In genomic region chr17:29887881-29888826, GRCm38 (mm10) we compare ENCODE assay signal across 8 mouse cellular contexts.
A peak's percentile ranks its signal among the peaks of the same experiment; 100 is the strongest.
DNase-seq lines count a peak whose midpoint lies in the region; ATAC-seq and TF ChIP-seq lines count a peak whose summit lies in the region.

No protein-coding gene starts in this region.

- peak overlapping the region; percentile 56 for H3K4me3 ChIP-seq in embryonic fibroblast, embryonic 13.5 days (ENCODE audit: insufficient read depth, low read length)
- H3K4me3 ChIP-seq in stomach, embryonic 16.5 days (replicated peaks; ENCODE audit: low read length), result peak overlapping the region; percentile 70

- H3K4me1 ChIP-seq in embryonic fibroblast, embryonic 13.5 days (ENCODE audit: control insufficient read depth, insufficient read depth, low read length), result peaks cover 8% of the 10 kb centered on the region; the same call in 1 of the 2 replicates
- H3K4me1 ChIP-seq in stomach, embryonic 16.5 days (ENCODE audit: control insufficient read depth, insufficient read depth, low read length), result peaks cover 51% of the 10 kb centered on the region

- H3K4me2 ChIP-seq in stomach, embryonic 16.5 days (ENCODE audit: low read depth, low read length), result peak overlapping the region; percentile 94

- TF ChIP-seq CTCF in embryonic fibroblast, embryonic 13.5 days (IDR thresholded peaks at IDR 0.05; ENCODE audit: borderline replicate concordance, insufficient read depth, low read length), result no peak

- H3K36me3 ChIP-seq in stomach, embryonic 16.5 days (ENCODE audit: control insufficient read depth, insufficient read depth, low read length), result no peaks in the 10 kb centered on the region

- WGBS in stomach, embryonic 16.5 days, result under 1% methylated on average over 92 of the region's 93 CpGs

- 0 out of 2 replicates have a peak overlapping the region, but pooled peaks have one; percentile 18 for H3K27ac ChIP-seq in embryonic fibroblast, embryonic 13.5 days (ENCODE audit: insufficient read depth, low read length)
- H3K27ac ChIP-seq in stomach, embryonic 16.5 days (ENCODE audit: low read length), result peak overlapping the region; percentile 71

- H3K9me3 ChIP-seq in stomach, embryonic 16.5 days (replicated peaks; ENCODE audit: control insufficient read depth, low read length), result no peaks in the 10 kb centered on the region

- intact Hi-C loops in heart, postnatal 25 days (cut with DNase I), result loop anchor here (5.0 to 10.0 kb wide), 2 partner anchors 219 to 567 kb away; no protein-coding TSS in a partner anchor

- peak overlapping the region; percentile 80 for H3K9ac ChIP-seq in stomach, embryonic 16.5 days (ENCODE audit: low read length)

- no peak; the same call in none of the 2 replicates for TF ChIP-seq POLR2A in embryonic fibroblast, embryonic 13.5 days (IDR thresholded peaks at IDR 0.05; ENCODE audit: low read depth, low read length)

- H3K27me3 ChIP-seq in stomach, embryonic 16.5 days (ENCODE audit: control insufficient read depth, insufficient read depth, low read length), result peaks cover 33% of the 10 kb centered on the region

- ATAC-seq in stomach, embryonic 16.5 days (ENCODE audit: insufficient read depth, low FRiP score), result peak; percentile 45; the same call in 1 of the 2 replicates

- DNase-seq in heart, adult 18-20 months, result peak; percentile 36 to 66
- DNase-seq in heart, adult 11 months, result no peak
- DNase-seq in adrenal gland, postnatal 14 days, result peak; percentile 59
- DNase-seq in heart, postnatal 25 days (ENCODE audit: low spot score), result peak; percentile 7
- peak; percentile 50 to 60 for DNase-seq in layer of hippocampus, postnatal 25 days (ENCODE audit: extremely low spot score in 1 of 2, low spot score in 1 of 2)
- DNase-seq in mesoderm, embryonic 11.5 days (ENCODE audit: low read depth, low spot score), result peak; percentile 63
